Mouse (Mus musculus) liver, embryonic 14.5 days (tissue): ENCODE results near the gene Ttc17. TPM values are rescaled to one million over a fixed set of nuclear protein-coding genes. Genes with fewer than 3 reads are reported as not detected.

ENCODE experiments used
- ATAC-seq: fragments of 200-750 bp; cut with Nextera tagmentation; 2 replicates; pipeline ENCODE4 v1.8.0; 2017; ENCODE audit warnings: moderate number of reproducible peaks, mild to moderate bottlenecking, moderate library complexity; ENCODE audit not compliant: insufficient read depth
- DNase-seq, 3 experiments: peaks; one replicate each; pipeline ENCODE4 v3.0.0-alpha.2; 2012 to 2013; ENCODE audit warnings: low read depth in 3 of 3, low spot score in 3 of 3
- H3K27ac ChIP-seq: fragments of 300-500 bp; sonication (generic); 2 replicates; pipeline ENCODE4 v1.5.1; 2014; ENCODE audit warnings: moderate library complexity, mild to moderate bottlenecking, control low read depth, inconsistent platforms
- H3K27me3 ChIP-seq: fragments of 300-500 bp; sonication (generic); 2 replicates; pipeline ENCODE4 v1.6.1; 2014; ENCODE audit warnings: mild to moderate bottlenecking, low read length, moderate library complexity; ENCODE audit not compliant: control insufficient read depth, insufficient read depth
- H3K36me3 ChIP-seq: fragments of 300-500 bp; sonication (generic); replicated peaks from 2 replicates; pipeline ENCODE4 v1.6.1; 2014; ENCODE audit warnings: low read depth; ENCODE audit not compliant: control insufficient read depth, insufficient read depth
- H3K4me1 ChIP-seq, 2 experiments: fragments of 200-500 bp in 1 of 2; fragments of 300-500 bp in 1 of 2; sonication (generic) in 1 of 2; replicated peaks; 2 replicates each; pipeline ENCODE4 v1.6.1; 2012 to 2014; ENCODE audit warnings: antibody characterized with exemption in 1 of 2, inconsistent platforms in 1 of 2, low read length in 1 of 2; ENCODE audit not compliant: control insufficient read depth in 2 of 2, insufficient read depth in 2 of 2
- H3K4me2 ChIP-seq: fragments of 300-500 bp; sonication (generic); 2 replicates; pipeline ENCODE4 v1.6.1; 2014; ENCODE audit warnings: low read depth, mild to moderate bottlenecking, control low read depth, moderate library complexity
- H3K4me3 ChIP-seq, 2 experiments: fragments of 200-500 bp in 1 of 2; fragments of 300-500 bp in 1 of 2; sonication (generic) in 1 of 2; 2 replicates each; pipeline ENCODE4 v1.5.1; 2012 to 2014; ENCODE audit warnings: low read depth in 2 of 2, low read length in 2 of 2, mild to moderate bottlenecking in 2 of 2, control low read depth in 1 of 2, inconsistent platforms in 1 of 2, moderate library complexity in 1 of 2; ENCODE audit not compliant: insufficient read depth in 1 of 2
- H3K9ac ChIP-seq: fragments of 300-500 bp; sonication (generic); replicated peaks from 2 replicates; pipeline ENCODE4 v1.6.1; 2014; ENCODE audit warnings: mild to moderate bottlenecking, control low read depth, moderate library complexity
- H3K9me3 ChIP-seq: fragments of 300-500 bp; sonication (generic); 2 replicates; pipeline ENCODE4 v1.6.1; 2016; ENCODE audit warnings: low read length, mixed read lengths; ENCODE audit not compliant: control insufficient read depth
- CTCF ChIP-seq: IDR thresholded peaks from 2 replicates; pipeline ENCODE4 v1.5.1; 2016; ENCODE audit warnings: antibody characterized with exemption, low read depth, control low read depth
- EP300 ChIP-seq: IDR thresholded peaks from 2 replicates; pipeline ENCODE4 v1.6.1; 2016; ENCODE audit warnings: antibody characterized with exemption, low read depth
- WGBS: fragments of 180-500 bp; shearing (Covaris S2); extraction: QIAGEN DNeasy Blood & Tissue Kit; methylation state at CpG from one replicate; pipeline ENCODE4 v1.1.7; 2014; ENCODE audit not compliant: insufficient replicate concordance; 5-methylcytosine and 5-hydroxymethylcytosine counted together
- polyA plus RNA-seq, 2 experiments: library from polyadenylated mRNA; depleted of rRNA in 1 of 2; stranded (reverse) in 1 of 2; unstranded in 1 of 2; fragments of >200 nt; fragmentation: Nextera tagmentation in 1 of 2; extraction: Ambion mirVana in 1 of 2; gene quantifications; 2 replicates each; pipeline versions ENCODE4 v1.2.1 to v1.2.3; 2012 to 2014

Ttc17 gene
- polyA plus RNA-seq, 2 experiments: 3.6 to 5.1 TPM

- H3K9ac ChIP-seq: no peak overlapping the region
- no peak for ATAC-seq
- no peak overlapping the region for H3K27ac ChIP-seq
- H3K4me2 ChIP-seq: no peak overlapping the region
- TF ChIP-seq CTCF: no peak
- TF ChIP-seq EP300: no peak
- H3K9me3 ChIP-seq: no peaks in the 10 kb centered on the region
- H3K4me3 ChIP-seq: no peak overlapping the region
- H3K36me3 ChIP-seq: no peaks in the 10 kb centered on the region; the same call in 1 of the 2 replicates
- no peaks in the 10 kb centered on the region for H3K27me3 ChIP-seq
- no peaks in the 10 kb centered on the region for H3K4me1 ChIP-seq
- 86% methylated on average over 13 of the region's 13 CpGs for WGBS
- no peak for DNase-seq
These were observed 77.2 kb downstream of the Ttc17 start for GRCm38 (mm10) chr2:94329336-94329735.

- H3K4me1 ChIP-seq: no peaks in the 10 kb centered on the region
- no peak for DNase-seq
- H3K27me3 ChIP-seq: no peaks in the 10 kb centered on the region
- no peak overlapping the region for H3K9ac ChIP-seq
- H3K27ac ChIP-seq: no peak overlapping the region
- ATAC-seq: no peak
- 80% methylated on average over 3 of the region's 3 CpGs for WGBS
- H3K4me2 ChIP-seq: no peak overlapping the region
- H3K36me3 ChIP-seq: no peaks in the 10 kb centered on the region; the same call in 1 of the 2 replicates
- no peak overlapping the region for H3K4me3 ChIP-seq
- TF ChIP-seq EP300 (no peak), CTCF (no peak)
- no peaks in the 10 kb centered on the region for H3K9me3 ChIP-seq
These were observed 78.7 kb downstream of the Ttc17 start for GRCm38 (mm10) chr2:94327836-94328235.

DNA sequence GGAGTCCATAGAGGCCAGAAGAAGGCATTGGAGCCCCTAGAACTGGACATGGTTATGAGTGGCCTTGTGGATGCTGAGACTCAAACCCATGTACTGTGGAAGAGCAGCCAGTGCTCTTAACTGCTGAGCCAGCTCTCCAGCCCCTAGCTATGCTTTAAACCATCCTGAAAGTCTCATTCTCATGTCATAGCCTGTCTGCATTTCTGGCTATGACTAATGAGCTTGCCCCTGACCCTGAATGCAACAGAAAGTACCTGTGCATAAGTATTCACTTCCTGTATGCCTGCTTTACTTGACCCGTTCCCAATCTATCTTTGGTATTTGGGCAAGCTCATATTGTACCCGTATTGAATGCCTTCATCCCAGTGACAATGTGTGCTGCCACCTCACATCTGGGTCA lies 86.7 kb downstream of the Ttc17 start:
- no peak overlapping the region for H3K9ac ChIP-seq
- no peak overlapping the region for H3K27ac ChIP-seq
- no peak overlapping the region for H3K4me2 ChIP-seq
- no peaks in the 10 kb centered on the region for H3K4me1 ChIP-seq
- H3K9me3 ChIP-seq: no peaks in the 10 kb centered on the region
- H3K36me3 ChIP-seq: peaks cover 2% of the 10 kb centered on the region; the same call in 1 of the 2 replicates
- H3K27me3 ChIP-seq: no peaks in the 10 kb centered on the region
- TF ChIP-seq CTCF (no peak), EP300 (no peak)
- no peak overlapping the region for H3K4me3 ChIP-seq
- no peak for DNase-seq
- no peak for ATAC-seq
- 72% methylated on average over 2 of the region's 2 CpGs for WGBS

GRCm38 (mm10) chr2:94316526-94316925 lies 90.0 kb downstream of the Ttc17 start:
- H3K9ac ChIP-seq: no peak overlapping the region
- ATAC-seq (no peak), DNase-seq (no peak)
- H3K4me1 ChIP-seq: no peaks in the 10 kb centered on the region
- no peak overlapping the region for H3K27ac ChIP-seq
- H3K36me3 ChIP-seq: 0 out of 2 replicates have a peak, but pooled peaks cover 2% of the 10 kb centered on the region
- H3K27me3 ChIP-seq: no peaks in the 10 kb centered on the region
- H3K4me2 ChIP-seq: no peak overlapping the region
- no peaks in the 10 kb centered on the region for H3K9me3 ChIP-seq
- 54% methylated on average over 5 of the region's 5 CpGs for WGBS
- TF ChIP-seq CTCF (peak; percentile 12; the same call in 1 of the 2 replicates), EP300 (no peak)
- H3K4me3 ChIP-seq: no peak overlapping the region

- WGBS: 80% methylated on average over 10 of the region's 10 CpGs
- DNase-seq: no peak
These were observed 102.5 kb downstream of the Ttc17 start for GRCm38 (mm10) chr2:94303984-94304383.

More at GRCm38 (mm10) chr2:94303984-94304383, 102.5 kb downstream of the Ttc17 start:
- no peaks in the 10 kb centered on the region for H3K27me3 ChIP-seq
- no peak for TF ChIP-seq EP300
- TF ChIP-seq CTCF: no peak
- H3K4me1 ChIP-seq: no peaks in the 10 kb centered on the region
- H3K4me2 ChIP-seq: no peak overlapping the region
- no peak for ATAC-seq
- no peak overlapping the region for H3K27ac ChIP-seq
- no peaks in the 10 kb centered on the region for H3K9me3 ChIP-seq
- H3K9ac ChIP-seq: no peak overlapping the region
- H3K4me3 ChIP-seq: no peak overlapping the region
- H3K36me3 ChIP-seq: no peaks in the 10 kb centered on the region; the same call in 1 of the 2 replicates
